Mouse (Mus musculus) MEL (cell line): Measurements from ENCODE around the gene Mmgt2. TPM values are rescaled to one million over a fixed set of nuclear protein-coding genes. Genes with fewer than 3 reads are reported as not detected.

Experiments
- DNase-seq: peaks from one replicate; pipeline ENCODE4 v3.0.0; 2011; ENCODE audit warnings: low read depth, low spot score
- H3K27ac ChIP-seq: 2 replicates; pipeline ENCODE4 v1.5.1; 2012; ENCODE audit warnings: low read depth, mild to moderate bottlenecking, control low read depth, low read length, moderate library complexity; ENCODE audit not compliant: control insufficient read depth
- H3K27me3 ChIP-seq, 2 experiments: fragments of 150-350 bp in 1 of 2; sonication (generic) in 1 of 2; 2 replicates each; pipeline ENCODE4 v1.6.1; 2012; ENCODE audit warnings: low read length in 2 of 2, mild to moderate bottlenecking in 2 of 2, improper control_type of control experiment in 1 of 2, moderate library complexity in 1 of 2; ENCODE audit not compliant: insufficient read depth in 2 of 2, control insufficient read depth in 1 of 2
- H3K36me3 ChIP-seq, 2 experiments: 2 replicates each; pipeline ENCODE4 v1.6.1; 2012 to 2014; ENCODE audit warnings: low read length in 2 of 2, improper control_type of control experiment in 1 of 2, inconsistent platforms in 1 of 2, mild to moderate bottlenecking in 1 of 2; ENCODE audit not compliant: insufficient read depth in 2 of 2, control insufficient read depth in 1 of 2
- H3K4me1 ChIP-seq, 2 experiments: fragments of 150-350 bp in 1 of 2; sonication (generic) in 1 of 2; 2 replicates each; pipeline ENCODE4 v1.6.1; 2012; ENCODE audit warnings: low read length in 2 of 2, improper control_type of control experiment in 1 of 2, mild to moderate bottlenecking in 1 of 2; ENCODE audit not compliant: insufficient read depth in 2 of 2, control insufficient read depth in 1 of 2
- H3K4me3 ChIP-seq, 2 experiments: fragments of 150-350 bp in 1 of 2; sonication (generic) in 1 of 2; 2 replicates each; pipeline ENCODE4 v1.5.1; 2012; ENCODE audit warnings: low read depth in 2 of 2, low read length in 2 of 2, mild to moderate bottlenecking in 2 of 2, moderate library complexity in 2 of 2, control low read depth in 1 of 2, improper control_type of control experiment in 1 of 2; ENCODE audit not compliant: control insufficient read depth in 1 of 2, insufficient read depth in 1 of 2
- H3K79me2 ChIP-seq: 2 replicates; pipeline ENCODE4 v1.6.1; 2012; ENCODE audit warnings: mild to moderate bottlenecking, low read length, moderate library complexity; ENCODE audit not compliant: control insufficient read depth, poor library complexity, insufficient read depth
- H3K9ac ChIP-seq: 2 replicates; pipeline ENCODE4 v1.6.1; 2012; ENCODE audit warnings: low read depth, mild to moderate bottlenecking, control low read depth, low read length, moderate library complexity; ENCODE audit not compliant: control insufficient read depth, poor library complexity, severe bottlenecking
- H3K9me3 ChIP-seq: fragments of 150-350 bp; sonication (generic); replicated peaks from 2 replicates; pipeline ENCODE4 v1.6.1; 2012; ENCODE audit warnings: mild to moderate bottlenecking, low read length, improper control_type of control experiment, moderate library complexity; ENCODE audit not compliant: insufficient read depth
- BHLHE40 ChIP-seq: IDR thresholded peaks from 2 replicates; pipeline ENCODE4 v1.6.1; 2012; ENCODE audit warnings: low read depth, mild to moderate bottlenecking, inconsistent platforms, low read length, improper control_type of control experiment, borderline replicate concordance
- CHD1 ChIP-seq: IDR thresholded peaks from 2 replicates; pipeline ENCODE4 v1.6.1; 2012; ENCODE audit warnings: low read depth, mild to moderate bottlenecking, inconsistent platforms, low read length, improper control_type of control experiment
- ELF1 ChIP-seq: IDR thresholded peaks from 2 replicates; pipeline ENCODE4 v1.6.1; 2014; ENCODE audit warnings: low read depth, mild to moderate bottlenecking, inconsistent platforms, low read length, improper control_type of control experiment, moderate library complexity
- EP300 ChIP-seq, 2 experiments: IDR thresholded peaks; 2 replicates each; pipeline ENCODE4 v1.6.1; 2011; ENCODE audit warnings: improper control_type of control experiment in 2 of 2, low read length in 2 of 2, low read depth in 1 of 2, mild to moderate bottlenecking in 1 of 2
- ETS1 ChIP-seq: IDR thresholded peaks from 2 replicates; pipeline ENCODE4 v1.6.1; 2012; ENCODE audit warnings: low read depth, mild to moderate bottlenecking, inconsistent platforms, low read length, improper control_type of control experiment, moderate library complexity
- GABPA ChIP-seq: IDR thresholded peaks from 2 replicates; pipeline ENCODE4 v1.6.1; 2012; ENCODE audit warnings: low read depth, mild to moderate bottlenecking, inconsistent platforms, low read length, improper control_type of control experiment, moderate library complexity
- GATA1 ChIP-seq: IDR thresholded peaks from 2 replicates; pipeline ENCODE4 v1.6.1; 2011; ENCODE audit warnings: low read depth, low read length, improper control_type of control experiment
- HCFC1 ChIP-seq: IDR thresholded peaks from 2 replicates; pipeline ENCODE4 v1.6.1; 2012; ENCODE audit warnings: low read depth, mild to moderate bottlenecking, inconsistent platforms, low read length, improper control_type of control experiment, moderate library complexity
- MAFK ChIP-seq: IDR thresholded peaks from 2 replicates; pipeline ENCODE4 v1.6.1; 2011; ENCODE audit warnings: low read depth, mild to moderate bottlenecking, low read length, improper control_type of control experiment, borderline replicate concordance
- MAZ ChIP-seq: IDR thresholded peaks from 2 replicates; pipeline ENCODE4 v1.6.1; 2012; ENCODE audit warnings: low read depth, mild to moderate bottlenecking, inconsistent platforms, low read length, improper control_type of control experiment
- MYC ChIP-seq: IDR thresholded peaks from 2 replicates; pipeline ENCODE4 v1.6.1; 2011; ENCODE audit warnings: low read depth, mild to moderate bottlenecking, low read length, improper control_type of control experiment, moderate library complexity
- NELFE ChIP-seq: IDR thresholded peaks from 2 replicates; pipeline ENCODE4 v1.6.1; 2011; ENCODE audit warnings: low read depth, low read length, improper control_type of control experiment
- NRF1 ChIP-seq: IDR thresholded peaks from 2 replicates; pipeline ENCODE4 v1.6.1; 2014; ENCODE audit warnings: low read depth, mild to moderate bottlenecking, inconsistent platforms, low read length, improper control_type of control experiment, moderate library complexity; ENCODE audit not compliant: poor library complexity, insufficient read depth, severe bottlenecking
- POLR2AphosphoS2 ChIP-seq: IDR thresholded peaks from 2 replicates; pipeline ENCODE4 v1.6.1; 2011; ENCODE audit warnings: low read length, improper control_type of control experiment
- POLR2AphosphoS5 ChIP-seq: IDR thresholded peaks from 2 replicates; pipeline ENCODE4 v1.6.1; 2012; ENCODE audit warnings: low read depth, borderline replicate concordance, mild to moderate bottlenecking, inconsistent platforms, low read length, moderate library complexity, mixed read lengths
- RAD21 ChIP-seq: IDR thresholded peaks from 2 replicates; pipeline ENCODE4 v1.6.1; 2011; ENCODE audit warnings: mild to moderate bottlenecking, low read depth, low read length, improper control_type of control experiment
- RCOR1 ChIP-seq: IDR thresholded peaks from 2 replicates; pipeline ENCODE4 v1.6.1; 2012; ENCODE audit warnings: low read depth, mild to moderate bottlenecking, inconsistent platforms, low read length, improper control_type of control experiment
- SMC3 ChIP-seq: IDR thresholded peaks from 2 replicates; pipeline ENCODE4 v1.6.1; 2011; ENCODE audit warnings: low read depth, low read length, improper control_type of control experiment
- TAL1 ChIP-seq: IDR thresholded peaks from 2 replicates; pipeline ENCODE4 v1.6.1; 2012; ENCODE audit warnings: mild to moderate bottlenecking, inconsistent platforms, low read length, moderate library complexity, mixed read lengths
- TBP ChIP-seq: IDR thresholded peaks from 2 replicates; pipeline ENCODE4 v1.8.0; 2011; ENCODE audit warnings: low read depth, low read length, improper control_type of control experiment
- USF1 ChIP-seq: IDR thresholded peaks from 2 replicates; pipeline ENCODE4 v1.6.1; 2014; ENCODE audit warnings: low read depth, mild to moderate bottlenecking, inconsistent platforms, low read length, improper control_type of control experiment, moderate library complexity
- USF2 ChIP-seq, 2 experiments: IDR thresholded peaks; 2 replicates each; pipeline ENCODE4 v1.6.1; 2011 to 2012; ENCODE audit warnings: improper control_type of control experiment in 2 of 2, low read length in 2 of 2, borderline replicate concordance in 1 of 2, inconsistent platforms in 1 of 2, low read depth in 1 of 2, mild to moderate bottlenecking in 1 of 2; ENCODE audit not compliant: insufficient read depth in 1 of 2
- ZC3H11A ChIP-seq: IDR thresholded peaks from 2 replicates; pipeline ENCODE4 v1.6.1; 2012; ENCODE audit warnings: low read depth, mild to moderate bottlenecking, inconsistent platforms, low read length, improper control_type of control experiment
- ZKSCAN1 ChIP-seq: IDR thresholded peaks from 2 replicates; pipeline ENCODE4 v1.6.1; 2012; ENCODE audit warnings: low read depth, mild to moderate bottlenecking, inconsistent platforms, low read length, improper control_type of control experiment, moderate library complexity
- ZMIZ1 ChIP-seq: IDR thresholded peaks from 2 replicates; pipeline ENCODE4 v1.6.1; 2012; ENCODE audit warnings: low read depth, mild to moderate bottlenecking, inconsistent platforms, low read length, improper control_type of control experiment, moderate library complexity
- polyA plus RNA-seq, 2 experiments: library from polyadenylated mRNA; stranded (reverse) in 1 of 2; unstranded in 1 of 2; fragments of >175 nt in 1 of 2; fragments of >200 nt in 1 of 2; gene quantifications; 2 replicates each; pipeline versions ENCODE4 v1.2.1 to v1.2.4; 2012; ENCODE audit warnings: low replicate concordance in 2 of 2, low read depth in 1 of 2; ENCODE audit not compliant: insufficient read length in 2 of 2, insufficient read depth in 1 of 2, missing spikeins in 1 of 2
- total RNA-seq: library from RNA; depleted of rRNA; stranded (reverse); fragments of 300-350 nt; gene quantifications from 2 replicates; pipeline ENCODE4 v1.2.3, GENCODE M21; 2012

Mmgt2 gene
- total and polyA plus RNA-seq, 3 experiments, result 24.1 to 51.9 TPM; not detected in 1

DNA sequence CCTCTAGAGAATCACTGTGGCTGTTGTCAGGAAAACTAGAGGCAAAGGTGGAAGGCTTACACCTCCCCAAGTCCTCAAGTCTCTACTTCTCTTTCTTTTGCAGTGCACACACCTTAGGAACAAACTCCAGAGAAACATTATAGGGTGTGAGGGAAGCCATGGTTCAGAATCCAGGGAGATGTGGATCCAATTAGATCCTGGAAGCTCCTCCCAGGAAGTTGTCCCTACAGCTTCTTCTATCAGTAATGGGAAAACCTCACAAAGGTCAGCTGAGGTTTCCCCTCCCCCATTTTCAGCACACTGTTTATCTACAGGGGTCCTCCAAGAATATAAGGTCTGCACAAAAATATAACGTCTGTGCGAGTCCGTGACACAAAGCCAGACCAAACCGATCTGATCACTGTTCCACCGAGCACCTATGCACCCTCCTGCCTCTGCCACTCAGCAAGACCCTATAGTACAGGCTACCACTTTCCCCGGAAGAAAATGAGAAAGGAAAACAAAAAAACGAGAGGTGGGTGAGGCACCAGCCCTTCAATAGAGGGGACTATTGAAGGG lies 1.4 kb upstream of the Mmgt2 start:
- TF ChIP-seq MAZ (no peak; the same call in 1 of the 2 replicates), ZC3H11A (0 out of 2 replicates have a peak, but pooled peaks have one; percentile 4), HCFC1 (no peak), USF1 (no peak), ZKSCAN1 (no peak), MAFK (no peak), SMC3 (no peak), GABPA (no peak), BHLHE40 (no peak), RAD21 (no peak), ELF1 (no peak), POLR2AphosphoS5 (no peak), ZMIZ1 (no peak), EP300 (IDR thresholded peaks at IDR 0.05; ENCODE audit: low read depth in 1 of 2, low read length in 2 of 2) (peak in 1 of 2 experiments; percentile 20; a peak in 1 of 4 replicates), ETS1 (no peak), USF2 (IDR thresholded peaks at IDR 0.05; ENCODE audit: borderline replicate concordance in 1 of 2, insufficient read depth in 1 of 2, low read depth in 1 of 2, low read length in 2 of 2) (no peak)
- peak overlapping the region; percentile 59 for H3K27ac ChIP-seq
- no peaks in the 10 kb centered on the region for H3K9me3 ChIP-seq
- peaks cover 9% of the 10 kb centered on the region for H3K79me2 ChIP-seq
- no peaks in the 10 kb centered on the region for H3K27me3 ChIP-seq
- H3K36me3 ChIP-seq, result peaks cover 0 to 28% of the 10 kb centered on the region in 2 experiments; a peak in 3 of 4 replicates
- H3K9ac ChIP-seq, result peak overlapping the region; percentile 72
- H3K4me1 ChIP-seq, result peaks cover 20 to 37% of the 10 kb centered on the region in 2 experiments
- peak overlapping the region; percentile 49 to 87 for H3K4me3 ChIP-seq
- DNase-seq, result no peak

DNA sequence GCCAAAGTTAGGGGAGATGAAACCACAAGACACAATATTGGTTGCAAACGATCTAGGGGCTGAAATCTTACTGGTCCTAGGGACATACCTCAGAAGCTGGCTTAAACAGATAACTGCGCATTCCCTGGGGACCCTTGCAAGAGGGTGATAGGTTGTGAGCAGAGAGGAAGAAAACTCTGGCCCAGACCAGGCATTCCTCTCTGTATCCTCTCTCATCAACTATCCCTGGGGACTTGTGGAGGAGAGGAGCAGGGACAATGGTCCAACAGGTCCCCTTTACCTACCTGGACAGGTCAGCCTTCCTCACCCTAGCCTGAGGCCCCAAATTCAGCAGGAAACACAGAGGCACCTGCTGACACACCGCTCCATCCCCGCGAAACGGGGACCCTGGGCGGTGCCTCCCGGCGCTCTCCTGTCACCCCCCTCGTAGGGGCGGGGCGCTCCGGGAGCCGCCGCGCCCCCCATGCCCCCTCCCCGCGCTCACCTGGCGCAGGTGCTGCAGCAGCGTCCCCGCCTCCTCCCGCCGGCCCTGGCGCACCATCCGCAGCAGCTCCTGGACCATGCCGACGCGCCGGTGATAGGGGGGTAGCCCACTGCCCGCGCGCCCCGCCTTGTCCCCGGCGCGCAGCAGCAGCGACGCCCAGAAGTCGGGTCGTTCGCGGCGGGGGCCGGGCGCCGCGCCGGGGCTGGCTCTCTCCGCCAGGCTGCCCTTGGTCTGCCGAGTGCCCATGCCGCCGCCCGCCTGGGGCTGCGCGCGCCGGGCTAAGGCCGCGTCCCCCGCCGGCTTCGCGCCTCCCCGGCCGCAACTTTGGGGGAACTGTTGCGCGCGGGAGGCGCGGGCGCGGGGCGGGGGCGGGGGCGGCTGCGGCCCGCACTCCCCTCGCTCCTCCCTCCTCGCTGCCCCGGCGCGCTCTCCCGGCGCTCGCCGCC lies 538 bp upstream of the Mmgt2 start, which contains the start of gene Lrrc75a:
Lrrc75a (minus strand) TSS at position 863 of the 930 bp plus-strand sequence.
- H3K27ac ChIP-seq, result peak within 1 kb of the TSS; percentile 75
- H3K4me1 ChIP-seq, result peaks cover 20 to 37% of the 10 kb centered on the region in 2 experiments

More for the DNA sequence above, 538 bp upstream of the Mmgt2 start, which contains the start of gene Lrrc75a:
- Histone ChIP-seq H3K36me3 (peaks cover 0 to 28% of the 10 kb centered on the region in 2 experiments; a peak in 3 of 4 replicates), H3K9me3 (no peaks in the 10 kb centered on the region), H3K79me2 (peaks cover 9% of the 10 kb centered on the region), H3K27me3 (no peaks in the 10 kb centered on the region), H3K4me3 (peak within 1 kb of the TSS; percentile 72 to 94), H3K9ac (peak within 1 kb of the TSS; percentile 75)
- TF ChIP-seq TBP (0 out of 2 replicates have a peak, but pooled peaks have one; percentile 13), RCOR1 (no peak), GATA1 (0 out of 2 replicates have a peak, but pooled peaks have one; percentile 38), POLR2AphosphoS5 (no peak), ELF1 (no peak), ZMIZ1 (0 out of 2 replicates have a peak, but pooled peaks have one; percentile 13), CHD1 (no peak), MYC (0 out of 2 replicates have a peak, but pooled peaks have one; percentile 15), POLR2AphosphoS2 (no peak), USF1 (0 out of 2 replicates have a peak, but pooled peaks have one; percentile 13), MAZ (no peak), NRF1 (0 out of 2 replicates have a peak, but pooled peaks have one; percentile 15), EP300 (IDR thresholded peaks at IDR 0.05; ENCODE audit: low read depth in 1 of 2, low read length in 2 of 2) (peak in 1 of 2 experiments; percentile 54; a peak in 2 of 4 replicates), ZKSCAN1 (no peak), NELFE (peak; percentile 22), TAL1 (peak; percentile 38; the same call in 1 of the 2 replicates)
- peak; percentile 79 for DNase-seq
